Mouse (Mus musculus): ENCODE data around the gene H2al1g.
"Not testable (repeated sequence)": the region's sequence is repeated elsewhere in the genome, so short reads cannot be mapped to it uniquely, and the experiment has no call there.

H2al1g gene

DNA sequence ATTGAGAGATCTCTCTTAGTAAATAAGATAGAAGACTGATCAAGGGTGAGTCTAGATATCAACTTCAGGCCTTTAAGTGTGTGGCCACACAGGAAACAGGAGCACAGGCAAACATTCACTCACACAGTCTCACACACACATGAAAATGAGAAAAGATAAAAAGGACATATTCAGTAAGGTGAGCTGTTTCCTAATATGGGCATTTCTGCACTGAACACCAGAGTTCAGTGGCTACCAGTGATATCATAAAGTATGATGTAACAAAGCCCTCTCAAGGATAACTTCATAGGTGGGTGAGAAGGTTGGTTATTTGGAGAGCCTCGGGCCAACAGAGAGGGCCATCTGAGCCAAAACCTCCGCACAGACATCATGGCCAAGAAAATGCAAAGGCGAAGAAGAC is at the start of gene H2al1g:
Gene H2al1g (plus strand): TSS at position 301 of the 400 bp plus-strand sequence.
- DNase-seq (ENCODE audit: low spot score in 2 of 2): not testable (repeated sequence)

DNA sequence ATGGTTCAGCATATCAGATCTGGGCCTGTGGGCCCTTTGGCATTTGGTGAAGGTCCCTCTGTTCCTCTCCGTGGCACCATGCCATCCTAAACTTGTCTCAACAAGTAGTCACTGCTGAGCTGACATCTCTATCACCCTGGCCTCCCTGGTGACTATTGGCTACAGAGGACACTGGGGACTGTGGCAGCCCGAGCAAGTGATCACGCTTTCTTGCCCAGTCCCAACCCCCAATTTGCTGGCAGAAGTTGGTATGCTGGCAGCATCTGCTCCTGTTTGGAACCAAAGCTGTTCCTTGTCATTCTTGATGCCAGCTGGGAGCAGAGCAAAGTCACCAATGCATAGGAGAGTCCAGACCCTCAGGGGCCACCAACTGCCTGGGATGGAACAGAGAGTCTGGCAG is 49.0 kb upstream of the H2al1g start:
- peak in 1 of 2 experiments; percentile 4 for DNase-seq (ENCODE audit: low spot score in 2 of 2)

DNA sequence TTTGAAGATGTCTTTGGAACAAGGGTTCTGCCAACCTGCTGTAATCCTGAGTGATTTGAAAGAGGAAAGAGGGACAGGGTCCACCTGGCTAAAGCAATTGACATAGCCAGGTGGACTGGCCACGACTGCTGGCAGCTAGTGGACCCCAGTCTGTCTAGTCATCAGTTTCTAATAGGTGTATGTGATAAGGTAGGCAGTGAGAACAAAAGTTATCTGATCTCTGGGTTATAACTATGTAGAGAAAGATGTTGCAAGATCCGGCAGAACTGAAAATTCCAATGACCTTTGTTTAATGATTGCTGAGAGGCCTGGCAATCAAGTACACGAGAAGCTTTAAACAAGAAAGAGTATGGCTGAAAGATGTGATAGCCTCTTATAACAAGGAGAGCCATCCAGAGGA is 44.9 kb upstream of the H2al1g start:
- DNase-seq (ENCODE audit: low spot score in 2 of 2): no peak

DNA sequence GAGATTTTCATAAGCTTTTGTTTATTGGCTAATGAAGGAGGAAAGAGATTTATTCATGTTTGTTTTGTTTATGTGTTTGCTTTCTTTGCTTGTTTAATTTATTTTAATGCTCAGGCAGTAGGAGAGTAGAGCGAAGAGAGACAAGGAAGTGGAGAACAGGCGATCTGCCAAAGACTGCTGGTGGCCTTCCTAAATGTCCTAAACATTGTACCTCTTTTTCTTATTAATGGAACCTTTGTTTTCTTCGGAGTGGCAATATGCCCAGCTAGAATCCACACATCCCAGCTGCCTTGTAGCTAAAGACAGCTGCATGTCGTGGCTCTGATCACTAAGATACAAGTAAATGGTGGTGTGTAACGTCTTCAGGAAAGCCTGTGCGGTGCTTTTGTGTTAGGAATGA is 41.0 kb upstream of the H2al1g start:
- DNase-seq (ENCODE audit: low spot score in 2 of 2): no peak

DNA sequence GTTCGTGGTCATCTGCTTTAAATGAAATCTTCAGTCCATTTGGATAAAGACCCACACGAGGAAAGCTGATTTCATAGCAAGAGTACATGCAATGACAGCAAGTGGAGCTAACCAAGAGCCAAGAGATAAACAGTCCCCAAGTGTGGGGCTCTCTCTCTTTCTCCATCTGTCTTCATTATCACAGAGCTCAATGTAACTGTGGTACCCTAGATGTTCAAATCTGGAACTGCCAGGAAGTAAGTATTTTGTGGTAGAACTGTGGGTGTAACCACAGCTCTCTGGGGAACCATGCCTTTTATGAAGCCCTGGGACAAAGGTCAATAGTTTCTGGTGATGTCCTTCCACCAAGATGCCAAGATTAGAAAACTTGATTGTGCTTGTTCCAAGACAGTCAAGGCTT is 37.3 kb upstream of the H2al1g start:
- DNase-seq (ENCODE audit: low spot score in 2 of 2): no peak

DNA sequence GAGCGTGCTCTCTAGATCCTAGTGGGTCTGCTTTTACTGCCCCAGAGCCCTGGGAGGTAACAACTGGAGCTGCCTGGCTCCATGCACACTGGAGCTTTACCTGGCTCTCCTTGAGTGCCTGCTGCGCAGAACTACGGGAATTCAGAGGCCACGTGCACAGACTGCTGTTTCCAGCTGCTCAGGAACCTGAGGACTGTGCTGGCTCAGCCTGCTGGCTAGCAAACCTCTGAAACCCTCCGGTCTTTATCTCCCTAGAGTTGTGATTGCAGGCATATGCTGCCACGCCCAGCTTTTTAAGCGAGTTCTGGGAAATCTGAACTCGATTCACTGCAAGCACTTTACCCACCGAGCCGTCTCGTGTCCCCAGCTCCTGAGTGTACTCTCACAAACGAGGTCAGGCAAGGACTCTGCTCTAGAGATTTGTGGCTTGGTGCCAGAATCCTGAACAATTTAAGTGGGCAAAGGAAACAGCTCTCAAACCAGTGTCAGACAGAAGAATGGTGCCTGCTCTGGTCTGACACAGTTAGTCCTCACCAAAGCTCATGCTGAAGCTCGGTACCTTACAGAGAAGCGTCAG is 29.7 kb upstream of the H2al1g start:
- DNase-seq (ENCODE audit: low spot score in 2 of 2): no peak

DNA sequence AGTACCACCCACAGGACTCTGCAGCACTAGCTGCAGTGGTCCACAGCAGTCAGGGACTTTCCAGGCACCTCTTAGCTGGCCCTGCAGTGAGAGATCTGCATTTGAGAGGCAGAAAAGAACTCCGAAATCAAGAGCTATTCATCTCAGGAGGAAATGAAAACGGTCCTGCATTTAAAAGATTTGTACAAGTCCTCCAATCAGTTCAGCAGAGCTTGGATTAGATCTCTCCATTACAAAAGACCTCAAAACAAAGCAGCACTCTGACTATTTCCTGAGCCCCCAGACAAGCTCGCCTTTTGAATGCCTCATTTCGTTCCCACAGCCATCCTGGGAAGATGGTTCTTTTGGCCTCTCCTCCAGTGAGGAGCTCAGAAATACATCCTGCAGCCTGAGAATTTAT is 28.8 kb upstream of the H2al1g start:
- DNase-seq (ENCODE audit: low spot score in 2 of 2): no peak

DNA sequence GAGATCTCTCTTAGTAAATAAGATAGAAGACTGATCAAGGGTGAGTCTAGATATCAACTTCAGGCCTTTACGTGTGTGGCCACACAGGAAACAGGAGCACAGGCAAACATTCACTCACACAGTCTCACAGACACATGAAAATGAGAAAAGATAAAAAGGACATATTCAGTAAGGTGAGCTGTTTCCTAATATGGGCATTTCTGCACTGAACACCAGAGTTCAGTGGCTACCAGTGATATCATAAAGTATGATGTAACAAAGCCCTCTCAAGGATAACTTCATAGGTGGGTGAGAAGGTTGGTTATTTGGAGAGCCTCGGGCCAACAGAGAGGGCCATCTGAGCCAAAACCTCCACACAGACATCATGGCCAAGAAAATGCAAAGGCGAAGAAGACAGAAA is 19.1 kb upstream of the H2al1g start, which contains the start of gene H2al1a:
Gene H2al1a (plus strand): TSS at position 301 of the 400 bp plus-strand sequence.
- DNase-seq (ENCODE audit: low spot score in 2 of 2): not testable (repeated sequence)

DNA sequence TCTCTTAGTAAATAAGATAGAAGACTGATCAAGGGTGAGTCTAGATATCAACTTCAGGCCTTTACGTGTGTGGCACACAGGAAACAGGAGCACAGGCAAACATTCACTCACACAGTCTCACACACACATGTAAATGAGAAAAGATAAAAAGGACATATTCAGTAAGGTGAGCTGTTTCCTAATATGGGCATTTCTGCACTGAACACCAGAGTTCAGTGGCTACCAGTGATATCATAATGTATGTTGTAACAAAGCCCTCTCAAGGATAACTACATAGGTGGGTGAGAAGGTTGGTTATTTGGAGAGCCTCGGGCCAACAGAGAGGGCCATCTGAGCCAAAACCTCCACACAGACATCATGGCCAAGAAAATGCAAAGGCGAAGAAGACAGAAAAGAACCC is 15.9 kb upstream of the H2al1g start, which contains the start of gene H2al1b:
Gene H2al1b (plus strand): TSS at position 301 of the 400 bp plus-strand sequence.
- not testable (repeated sequence) for DNase-seq (ENCODE audit: low spot score in 2 of 2)

DNA sequence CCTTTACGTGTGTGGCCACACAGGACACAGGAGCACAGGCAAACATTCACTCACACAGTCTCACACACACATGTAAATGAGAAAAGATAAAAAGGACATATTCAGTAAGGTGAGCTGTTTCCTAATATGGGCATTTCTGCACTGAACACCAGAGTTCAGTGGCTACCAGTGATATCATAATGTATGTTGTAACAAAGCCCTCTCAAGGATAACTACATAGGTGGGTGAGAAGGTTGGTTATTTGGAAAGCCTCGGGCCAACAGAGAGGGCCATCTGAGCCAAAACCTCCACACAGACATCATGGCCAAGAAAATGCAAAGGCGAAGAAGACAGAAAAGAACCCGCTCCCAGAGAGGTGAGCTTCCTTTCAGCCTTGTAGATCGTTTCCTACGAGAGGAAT is 12.7 kb upstream of the H2al1g start, which contains the start of gene H2al1c:
Gene H2al1c (plus strand): TSS at position 301 of the 400 bp plus-strand sequence.
- DNase-seq (ENCODE audit: low spot score in 2 of 2): not testable (repeated sequence)

DNA sequence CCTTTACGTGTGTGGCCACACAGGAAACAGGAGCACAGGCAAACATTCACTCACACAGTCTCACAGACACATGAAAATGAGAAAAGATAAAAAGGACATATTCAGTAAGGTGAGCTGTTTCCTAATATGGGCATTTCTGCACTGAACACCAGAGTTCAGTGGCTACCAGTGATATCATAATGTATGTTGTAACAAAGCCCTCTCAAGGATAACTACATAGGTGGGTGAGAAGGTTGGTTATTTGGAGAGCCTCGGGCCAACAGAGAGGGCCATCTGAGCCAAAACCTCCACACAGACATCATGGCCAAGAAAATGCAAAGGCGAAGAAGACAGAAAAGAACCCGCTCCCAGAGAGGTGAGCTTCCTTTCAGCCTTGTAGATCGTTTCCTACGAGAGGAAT is 9.5 kb upstream of the H2al1g start, which contains the start of gene H2al1d:
Gene H2al1d (plus strand): TSS at position 301 of the 400 bp plus-strand sequence.
- DNase-seq (ENCODE audit: low spot score in 2 of 2): not testable (repeated sequence)

DNA sequence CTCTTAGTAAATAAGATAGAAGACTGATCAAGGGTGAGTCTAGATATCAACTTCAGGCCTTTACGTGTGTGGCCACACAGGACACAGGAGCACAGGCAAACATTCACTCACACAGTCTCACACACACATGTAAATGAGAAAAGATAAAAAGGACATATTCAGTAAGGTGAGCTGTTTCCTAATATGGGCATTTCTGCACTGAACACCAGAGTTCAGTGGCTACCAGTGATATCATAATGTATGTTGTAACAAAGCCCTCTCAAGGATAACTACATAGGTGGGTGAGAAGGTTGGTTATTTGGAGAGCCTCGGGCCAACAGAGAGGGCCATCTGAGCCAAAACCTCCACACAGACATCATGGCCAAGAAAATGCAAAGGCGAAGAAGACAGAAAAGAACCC is 6.4 kb upstream of the H2al1g start, which contains the start of gene H2al1e:
Gene H2al1e (plus strand): TSS at position 301 of the 400 bp plus-strand sequence.
- not testable (repeated sequence) for DNase-seq (ENCODE audit: low spot score in 2 of 2)

DNA sequence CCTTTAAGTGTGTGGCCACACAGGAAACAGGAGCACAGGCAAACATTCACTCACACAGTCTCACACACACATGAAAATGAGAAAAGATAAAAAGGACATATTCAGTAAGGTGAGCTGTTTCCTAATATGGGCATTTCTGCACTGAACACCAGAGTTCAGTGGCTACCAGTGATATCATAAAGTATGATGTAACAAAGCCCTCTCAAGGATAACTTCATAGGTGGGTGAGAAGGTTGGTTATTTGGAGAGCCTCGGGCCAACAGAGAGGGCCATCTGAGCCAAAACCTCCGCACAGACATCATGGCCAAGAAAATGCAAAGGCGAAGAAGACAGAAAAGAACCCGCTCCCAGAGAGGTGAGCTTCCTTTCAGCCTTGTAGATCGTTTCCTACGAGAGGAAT is 3.2 kb upstream of the H2al1g start, which contains the start of gene H2al1f:
Gene H2al1f (plus strand): TSS at position 301 of the 400 bp plus-strand sequence.
- DNase-seq (ENCODE audit: low spot score in 2 of 2): not testable (repeated sequence)

DNA sequence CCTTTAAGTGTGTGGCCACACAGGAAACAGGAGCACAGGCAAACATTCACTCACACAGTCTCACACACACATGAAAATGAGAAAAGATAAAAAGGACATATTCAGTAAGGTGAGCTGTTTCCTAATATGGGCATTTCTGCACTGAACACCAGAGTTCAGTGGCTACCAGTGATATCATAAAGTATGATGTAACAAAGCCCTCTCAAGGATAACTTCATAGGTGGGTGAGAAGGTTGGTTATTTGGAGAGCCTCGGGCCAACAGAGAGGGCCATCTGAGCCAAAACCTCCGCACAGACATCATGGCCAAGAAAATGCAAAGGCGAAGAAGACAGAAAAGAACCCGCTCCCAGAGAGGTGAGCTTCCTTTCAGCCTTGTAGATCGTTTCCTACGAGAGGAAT is 3.1 kb downstream of the H2al1g start, which contains the start of gene H2al1h:
Gene H2al1h (plus strand): TSS at position 301 of the 400 bp plus-strand sequence.
- DNase-seq (ENCODE audit: low spot score in 2 of 2): not testable (repeated sequence)

DNA sequence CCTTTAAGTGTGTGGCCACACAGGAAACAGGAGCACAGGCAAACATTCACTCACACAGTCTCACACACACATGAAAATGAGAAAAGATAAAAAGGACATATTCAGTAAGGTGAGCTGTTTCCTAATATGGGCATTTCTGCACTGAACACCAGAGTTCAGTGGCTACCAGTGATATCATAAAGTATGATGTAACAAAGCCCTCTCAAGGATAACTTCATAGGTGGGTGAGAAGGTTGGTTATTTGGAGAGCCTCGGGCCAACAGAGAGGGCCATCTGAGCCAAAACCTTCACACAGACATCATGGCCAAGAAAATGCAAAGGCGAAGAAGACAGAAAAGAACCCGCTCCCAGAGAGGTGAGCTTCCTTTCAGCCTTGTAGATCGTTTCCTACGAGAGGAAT is 6.3 kb downstream of the H2al1g start, which contains the start of gene H2al1i:
Gene H2al1i (plus strand): TSS at position 301 of the 400 bp plus-strand sequence.
- not testable (repeated sequence) for DNase-seq (ENCODE audit: low spot score in 2 of 2)

DNA sequence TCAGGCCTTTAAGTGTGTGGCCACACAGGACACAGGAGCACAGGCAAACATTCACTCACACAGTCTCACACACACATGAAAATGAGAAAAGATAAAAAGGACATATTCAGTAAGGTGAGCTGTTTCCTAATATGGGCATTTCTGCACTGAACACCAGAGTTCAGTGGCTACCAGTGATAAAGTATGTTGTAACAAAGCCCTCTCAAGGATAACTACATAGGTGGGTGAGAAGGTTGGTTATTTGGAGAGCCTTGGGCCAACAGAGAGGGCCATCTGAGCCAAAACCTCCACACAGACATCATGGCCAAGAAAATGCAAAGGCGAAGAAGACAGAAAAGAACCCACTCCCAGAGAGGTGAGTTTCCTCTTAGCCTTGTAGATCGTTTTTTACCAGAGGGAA is 9.5 kb downstream of the H2al1g start, which contains the start of gene H2al1j:
Gene H2al1j (plus strand): TSS at position 301 of the 400 bp plus-strand sequence.
- not testable (repeated sequence) for DNase-seq (ENCODE audit: low spot score in 2 of 2)

DNA sequence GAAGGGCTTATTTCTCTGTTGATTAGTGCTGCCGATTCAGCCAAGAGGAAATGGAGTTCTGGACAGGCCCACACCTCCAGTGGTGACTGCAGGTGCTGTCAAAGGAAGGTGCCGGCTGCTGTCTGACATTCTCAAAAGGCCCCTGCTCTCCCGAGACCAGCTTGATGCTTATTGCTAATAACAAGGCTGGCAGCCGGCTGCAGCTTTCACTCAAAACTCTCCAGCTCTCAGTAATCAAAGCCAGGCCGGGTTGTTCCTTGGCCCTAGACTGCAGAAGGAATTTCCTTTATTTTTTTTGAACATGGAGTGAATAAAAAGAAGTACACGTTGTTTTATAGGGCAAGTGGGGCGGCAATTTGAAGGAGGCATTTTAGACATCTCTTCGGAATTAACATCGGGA is 27.7 kb downstream of the H2al1g start:
- no peak for DNase-seq (ENCODE audit: low spot score in 2 of 2)

DNA sequence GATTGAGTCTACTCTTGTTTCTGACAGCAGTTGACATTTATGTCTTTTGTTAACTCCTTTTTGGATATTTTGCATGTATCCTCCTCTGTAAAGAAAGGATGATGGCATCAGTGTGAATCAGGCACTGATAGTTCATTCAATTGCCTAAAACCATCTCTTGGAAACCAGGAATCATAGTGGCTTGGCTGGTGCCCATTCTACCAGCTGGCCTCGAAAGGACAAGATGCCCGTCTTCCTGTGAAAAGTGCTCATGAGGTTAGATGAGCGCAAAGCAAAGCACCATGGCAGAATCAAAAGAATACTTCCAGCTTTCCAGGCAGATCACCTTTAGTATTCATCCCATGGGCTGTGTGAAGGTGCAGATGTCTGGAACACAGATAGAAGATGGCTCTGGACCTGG is 28.7 kb downstream of the H2al1g start:
- DNase-seq (ENCODE audit: low spot score in 2 of 2): no peak

DNA sequence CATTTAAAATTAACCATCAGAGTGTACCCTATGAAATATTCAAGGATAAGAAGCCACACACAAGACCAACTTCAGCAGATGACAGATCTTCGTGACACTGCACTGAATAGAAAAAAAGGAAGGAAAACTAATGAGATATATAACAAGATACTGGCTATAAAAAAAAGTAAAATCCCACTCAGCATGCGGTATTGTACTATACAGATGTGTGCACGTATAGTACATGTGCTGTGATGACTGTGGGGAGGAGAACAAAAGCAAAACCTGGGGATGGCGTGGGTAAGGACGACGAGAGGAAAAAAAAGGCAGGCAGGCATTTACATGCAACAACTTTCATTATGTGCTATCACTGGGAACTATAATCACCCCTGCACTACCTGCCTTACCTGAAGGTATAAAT is 42.8 kb downstream of the H2al1g start:
- no peak for DNase-seq (ENCODE audit: low spot score in 2 of 2)

DNA sequence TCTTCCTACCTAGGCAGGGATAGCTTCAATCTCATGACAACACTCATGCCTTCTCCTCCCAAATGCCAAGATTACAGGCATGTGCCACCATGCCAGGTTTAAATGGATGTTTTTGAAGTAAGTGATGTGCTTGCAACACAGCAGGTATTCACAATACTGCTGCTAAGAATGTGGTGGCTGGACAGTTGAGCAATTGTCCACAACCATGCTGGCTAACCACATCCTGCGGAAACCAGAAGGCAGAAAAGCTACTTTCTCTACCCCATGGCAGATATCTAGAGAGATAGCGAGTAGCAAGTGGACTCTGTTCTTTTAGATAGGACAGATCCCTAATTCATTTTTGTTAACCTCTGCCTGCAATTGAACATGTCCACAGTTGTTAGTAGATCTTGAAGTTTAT is 43.2 kb downstream of the H2al1g start:
- no peak for DNase-seq (ENCODE audit: low spot score in 2 of 2)

DNA sequence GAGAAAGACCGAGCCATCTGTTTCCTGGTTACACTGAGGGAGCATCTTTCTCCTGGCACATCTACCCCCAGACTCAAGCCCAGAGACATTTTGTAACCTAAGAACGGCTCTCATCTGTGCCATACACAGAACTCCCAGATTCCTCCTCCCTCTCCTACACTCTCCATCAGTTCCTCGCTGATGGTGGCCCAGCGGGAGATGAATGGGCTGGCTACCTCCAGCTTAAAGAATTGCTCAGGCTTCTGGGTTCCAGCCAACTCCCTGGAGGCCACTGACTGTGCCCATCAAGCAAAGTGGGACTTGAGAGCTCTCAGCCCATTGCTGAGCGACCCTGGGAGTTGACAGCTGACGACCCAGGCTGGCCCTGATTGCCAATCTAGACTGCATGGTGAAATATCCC is 45.8 kb downstream of the H2al1g start:
- no peak for DNase-seq (ENCODE audit: low spot score in 2 of 2)

DNA sequence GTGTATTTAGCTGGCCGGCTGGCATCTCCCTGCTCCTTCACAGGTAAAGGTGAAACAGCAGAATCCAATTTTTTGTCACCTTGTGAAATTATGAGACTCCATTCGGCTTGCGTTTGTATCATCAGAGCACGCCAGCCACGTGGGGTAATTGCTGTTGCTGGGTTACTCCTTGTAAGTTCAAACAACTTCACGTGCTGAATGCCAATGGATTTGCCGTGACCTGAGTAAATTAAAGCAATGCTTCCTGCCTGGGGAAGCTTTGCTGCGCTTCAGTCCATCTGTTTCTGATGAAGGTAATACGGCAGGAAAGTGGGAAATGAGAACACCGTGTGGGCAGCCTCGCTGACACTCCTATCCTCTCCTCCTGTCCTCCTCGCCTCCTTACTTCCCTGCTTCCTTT is 47.1 kb downstream of the H2al1g start:
- no peak for DNase-seq (ENCODE audit: low spot score in 2 of 2)

All from urinary bladder, postnatal 36 days (tissue).